Mouse (Mus musculus): ENCODE measurements around the gene Zzz3.
"Not testable (repeated sequence)": the region's sequence is repeated elsewhere in the genome, so short reads cannot be mapped to it uniquely, and the experiment has no call there.

The Zzz3 gene

GRCm38 (mm10) chr3:152401964-152402670 is 6.8 kb downstream of the Zzz3 start:
- peak; percentile 7 for DNase-seq (ENCODE audit: low spot score)

GRCm38 (mm10) chr3:152402671-152403066 is 7.4 kb downstream of the Zzz3 start:
- no peak for DNase-seq (ENCODE audit: low spot score)

- DNase-seq (ENCODE audit: low spot score), result no peak
These were observed 8.6 kb downstream of the Zzz3 start for GRCm38 (mm10) chr3:152403827-152404226.

- DNase-seq (ENCODE audit: low spot score), result no peak
These were observed 10.1 kb downstream of the Zzz3 start for GRCm38 (mm10) chr3:152405420-152405819.

- DNase-seq (ENCODE audit: low spot score), result no peak
These were observed 10.8 kb downstream of the Zzz3 start for GRCm38 (mm10) chr3:152405978-152406640.

- no peak for DNase-seq (ENCODE audit: low spot score)
These were observed 15.8 kb downstream of the Zzz3 start for GRCm38 (mm10) chr3:152410980-152411551.

GRCm38 (mm10) chr3:152412362-152412761 is 17.1 kb downstream of the Zzz3 start:
- no peak for DNase-seq (ENCODE audit: low spot score)

GRCm38 (mm10) chr3:152428925-152429324 is 33.7 kb downstream of the Zzz3 start:
- no peak for DNase-seq (ENCODE audit: low spot score)

GRCm38 (mm10) chr3:152432677-152433076 is 37.4 kb downstream of the Zzz3 start:
- no peak for DNase-seq (ENCODE audit: low spot score)

GRCm38 (mm10) chr3:152435590-152435989 is 40.3 kb downstream of the Zzz3 start:
- no peak for DNase-seq (ENCODE audit: low spot score)

- DNase-seq (ENCODE audit: low spot score), result no peak
These were observed 42.8 kb downstream of the Zzz3 start for GRCm38 (mm10) chr3:152438068-152438467.

- DNase-seq (ENCODE audit: low spot score), result no peak
These were observed 47.5 kb downstream of the Zzz3 start for GRCm38 (mm10) chr3:152442795-152443194.

- no peak for DNase-seq (ENCODE audit: low spot score)
These were observed 48.8 kb downstream of the Zzz3 start for GRCm38 (mm10) chr3:152444114-152444513.

GRCm38 (mm10) chr3:152446966-152447365 is 51.7 kb downstream of the Zzz3 start:
- no peak for DNase-seq (ENCODE audit: low spot score)

GRCm38 (mm10) chr3:152453163-152453562 is 57.9 kb downstream of the Zzz3 start:
- no peak for DNase-seq (ENCODE audit: low spot score)

GRCm38 (mm10) chr3:152457308-152458035 is 62.2 kb downstream of the Zzz3 start:
- DNase-seq (ENCODE audit: low spot score), result no peak

- DNase-seq (ENCODE audit: low spot score), result not testable (repeated sequence)
These were observed 63.6 kb downstream of the Zzz3 start for GRCm38 (mm10) chr3:152458875-152459274.

GRCm38 (mm10) chr3:152460802-152461201 is 65.5 kb downstream of the Zzz3 start:
- no peak for DNase-seq (ENCODE audit: low spot score)

GRCm38 (mm10) chr3:152462038-152462547 is 66.8 kb downstream of the Zzz3 start:
- DNase-seq (ENCODE audit: low spot score), result no peak

GRCm38 (mm10) chr3:152462900-152463299 is 67.6 kb downstream of the Zzz3 start:
- DNase-seq (ENCODE audit: low spot score), result no peak

GRCm38 (mm10) chr3:152464462-152464861 is 69.2 kb downstream of the Zzz3 start:
- DNase-seq (ENCODE audit: low spot score), result no peak

GRCm38 (mm10) chr3:152465338-152465737 is 70.1 kb downstream of the Zzz3 start:
- no peak for DNase-seq (ENCODE audit: low spot score)

Data from ovary, postnatal 14 days (tissue).